In the genomic region with DNA sequence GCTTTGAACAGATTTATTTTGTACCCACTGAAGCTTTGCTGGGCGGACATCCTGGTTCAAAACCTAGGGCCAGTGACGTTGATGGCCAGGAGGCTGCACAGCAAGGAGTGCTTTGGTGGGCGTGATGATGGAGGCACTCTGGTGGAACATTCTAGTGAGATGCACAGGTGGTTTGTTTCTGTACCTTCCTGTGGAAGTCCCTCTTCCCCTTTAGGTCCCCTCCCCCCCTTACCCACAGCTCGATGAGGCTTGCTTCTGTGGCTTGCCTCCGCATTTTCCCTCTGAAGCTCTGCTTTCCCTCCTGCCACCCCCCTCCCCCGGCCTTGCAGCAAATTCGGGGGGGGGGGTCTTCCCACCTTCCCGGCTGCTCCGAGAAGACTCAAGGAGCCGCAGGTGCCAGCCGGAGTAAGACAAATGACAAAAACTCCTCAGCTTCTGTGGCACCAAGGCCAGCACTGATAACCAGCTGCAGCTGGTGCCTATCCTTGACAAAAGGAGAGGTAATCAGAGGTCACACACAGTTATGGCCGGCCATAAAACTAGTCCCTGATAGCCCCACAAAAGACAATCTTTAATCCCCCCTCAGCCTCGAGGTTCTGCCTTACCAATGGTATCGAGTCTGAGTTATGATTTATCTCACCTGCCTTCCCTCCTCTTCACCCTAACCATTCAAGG, we compare ENCODE assay signal across 19 mouse cellular contexts.
DNase-seq lines count a peak whose midpoint lies in the region; ATAC-seq and TF ChIP-seq lines count a peak whose summit lies in the region.
"Had no signal": no experiment of that assay in that cellular context is flagged by ENCODE, and none has a peak within 500 bp of the region (broad histone marks: within the 10 kb centered on the region; RNA-seq: fewer than 3 reads in every experiment).

No protein-coding gene starts in this region.

- H3K9me3 ChIP-seq in G1E (replicated peaks): no peaks in the 10 kb centered on the region
- H3K9me3 ChIP-seq in midbrain, embryonic 14.5 days (ENCODE audit: control insufficient read depth, low read length): no peaks in the 10 kb centered on the region
- H3K9me3 ChIP-seq: embryonic facial prominence, embryonic 10.5 days; hindbrain, embryonic 12.5 days; megakaryocyte, embryonic 14.5 days; neural tube, embryonic 12.5 days had no signal

- peaks cover 47% of the 10 kb centered on the region for H3K4me1 ChIP-seq in G1E (ENCODE audit: insufficient read depth, low read depth, low read length)
- H3K4me1 ChIP-seq in midbrain, embryonic 14.5 days (ENCODE audit: control insufficient read depth, insufficient read depth, low read length): no peaks in the 10 kb centered on the region
- H3K4me1 ChIP-seq: embryonic facial prominence, embryonic 10.5 days had no signal

- H3K9ac ChIP-seq in midbrain, embryonic 14.5 days (replicated peaks; ENCODE audit: low read length): no peak overlapping the region
- H3K9ac ChIP-seq: hindbrain, embryonic 12.5 days; neural tube, embryonic 12.5 days had no signal

- 63% methylated on average over 14 of the region's 14 CpGs for WGBS in midbrain, embryonic 14.5 days

- ATAC-seq in G1E (ENCODE audit: extremely low read depth, insufficient number of reproducible peaks, low FRiP score, poor library complexity, severe bottlenecking): 0 out of 2 replicates have a peak, but pooled peaks have one; percentile 16
- peak; percentile 65 for ATAC-seq in neutrophil, adult 5-6 weeks (ENCODE audit: extremely low read depth, insufficient number of reproducible peaks, low FRiP score, poor library complexity, severe bottlenecking)
- no peak for ATAC-seq in megakaryocyte progenitor cell, adult 5-6 weeks (replicated peaks; ENCODE audit: poor library complexity)
- ATAC-seq in midbrain, embryonic 14.5 days (ENCODE audit: low FRiP score, low TSS enrichment): no peak

- DNase-seq in adrenal gland, adult 2 months: peak; percentile 16
- DNase-seq in adrenal gland, postnatal 10 days: no peak
- peak; percentile 6 for DNase-seq in lung, postnatal 36 days
- no peak for DNase-seq in lung, postnatal 25 days (ENCODE audit: low spot score)
- no peak for DNase-seq in G1E (ENCODE audit: low spot score)
- DNase-seq in midbrain, embryonic 14.5 days: no peak
- DNase-seq: cerebellum, adult 2 months; kidney, adult 9 months; layer of hippocampus, adult 9-11 months; left cerebral cortex, postnatal 4 days; lung, adult 2 months; retina, postnatal 1 day had no signal

- peak overlapping the region; percentile 27; the same call in 1 of the 2 replicates for H3K4me3 ChIP-seq in G1E (ENCODE audit: low read depth, low read length)
- H3K4me3 ChIP-seq in midbrain, embryonic 14.5 days (replicated peaks; ENCODE audit: low read depth, low read length): no peak overlapping the region
- H3K4me3 ChIP-seq: embryonic facial prominence, embryonic 10.5 days; hindbrain, embryonic 12.5 days; megakaryocyte, embryonic 14.5 days; neural tube, embryonic 12.5 days had no signal

- H3K27ac ChIP-seq in midbrain, embryonic 14.5 days (replicated peaks; ENCODE audit: low read depth, low read length): no peak overlapping the region
- H3K27ac ChIP-seq: embryonic facial prominence, embryonic 10.5 days; hindbrain, embryonic 12.5 days; neural tube, embryonic 12.5 days had no signal

- H3K27me3 ChIP-seq in G1E (ENCODE audit: insufficient read depth, low read length): no peaks in the 10 kb centered on the region
- H3K27me3 ChIP-seq in midbrain, embryonic 14.5 days (ENCODE audit: control insufficient read depth, insufficient read depth, low read length): no peaks in the 10 kb centered on the region
- H3K27me3 ChIP-seq: hindbrain, embryonic 12.5 days; neural tube, embryonic 12.5 days had no signal

- H3K4me2 ChIP-seq in midbrain, embryonic 14.5 days (ENCODE audit: low read length): no peak overlapping the region
- H3K4me2 ChIP-seq: heart, embryonic 11.5 days; hindbrain, embryonic 12.5 days; neural tube, embryonic 12.5 days had no signal

- H3K36me3 ChIP-seq in G1E (replicated peaks): no peaks in the 10 kb centered on the region
- no peaks in the 10 kb centered on the region for H3K36me3 ChIP-seq in midbrain, embryonic 14.5 days (ENCODE audit: control insufficient read depth, insufficient read depth, low read length)
- H3K36me3 ChIP-seq: embryonic facial prominence, embryonic 10.5 days; hindbrain, embryonic 12.5 days; neural tube, embryonic 12.5 days had no signal

- no peak for TF ChIP-seq CTCF in G1E (IDR thresholded peaks at IDR 0.05; ENCODE audit: low read depth, low read length)

Comparison
In these comparisons a context has a peak if more than half of its experiments do, and no peak if none do; other contexts are left out.
1. DNase-seq: peak in adrenal gland, adult 2 months (single experiment) and lung, postnatal 36 days (single experiment); none in adrenal gland, postnatal 10 days (single experiment), lung, postnatal 25 days (single experiment), G1E (single experiment) and midbrain, embryonic 14.5 days (single experiment).
2. ATAC-seq: peak in G1E (single experiment) and neutrophil, adult 5-6 weeks (single experiment); none in megakaryocyte progenitor cell, adult 5-6 weeks (single experiment) and midbrain, embryonic 14.5 days (single experiment).